Mouse (Mus musculus) liver, embryonic 11.5 days (tissue): ENCODE data around the gene Tsen54. TPM values are rescaled to one million over a fixed set of nuclear protein-coding genes. Genes with fewer than 3 reads are reported as not detected.

Source experiments
- ATAC-seq: fragments of 200-750 bp; cut with Nextera tagmentation; replicated peaks from 2 replicates; pipeline ENCODE4 v1.8.0; 2017; ENCODE audit warnings: moderate number of reproducible peaks, mild to moderate bottlenecking, moderate TSS enrichment, moderate library complexity; ENCODE audit not compliant: low FRiP score
- DNase-seq: peaks from one replicate; pipeline ENCODE4 v3.0.0-alpha.2; 2017; ENCODE audit warnings: low spot score
- H3K27ac ChIP-seq: fragments of 300-500 bp; sonication (generic); 2 replicates; pipeline ENCODE4 v1.5.1; 2014; ENCODE audit warnings: mild to moderate bottlenecking, low read depth, low read length, control low read depth
- H3K27me3 ChIP-seq: fragments of 300-500 bp; sonication (generic); replicated peaks from 2 replicates; pipeline ENCODE4 v1.6.1; 2014; ENCODE audit warnings: low read length, mixed read lengths; ENCODE audit not compliant: control insufficient read depth, insufficient read depth
- H3K36me3 ChIP-seq: fragments of 300-500 bp; sonication (generic); 2 replicates; pipeline ENCODE4 v1.6.1; 2014; ENCODE audit warnings: mild to moderate bottlenecking, low read length, moderate library complexity, mixed read lengths; ENCODE audit not compliant: control insufficient read depth, insufficient read depth
- H3K4me1 ChIP-seq: fragments of 300-500 bp; sonication (generic); replicated peaks from 2 replicates; pipeline ENCODE4 v1.6.1; 2014; ENCODE audit warnings: low read length, mixed read lengths; ENCODE audit not compliant: control insufficient read depth, insufficient read depth
- H3K4me2 ChIP-seq: fragments of 300-500 bp; sonication (generic); 2 replicates; pipeline ENCODE4 v1.6.1; 2014; ENCODE audit warnings: mild to moderate bottlenecking, control low read depth, moderate library complexity
- H3K4me3 ChIP-seq: fragments of 300-500 bp; sonication (generic); 2 replicates; pipeline ENCODE4 v1.5.1; 2014; ENCODE audit warnings: low read depth, low read length, control low read depth
- H3K9ac ChIP-seq: fragments of 300-500 bp; sonication (generic); 2 replicates; pipeline ENCODE4 v1.6.1; 2014; ENCODE audit warnings: low read depth, low read length, control low read depth
- H3K9me3 ChIP-seq: fragments of 300-500 bp; sonication (generic); 2 replicates; pipeline ENCODE4 v1.6.1; 2016; ENCODE audit warnings: low read length, inconsistent platforms, mixed read lengths; ENCODE audit not compliant: control insufficient read depth
- WGBS: fragments of 180-500 bp; shearing (Covaris S2); extraction: QIAGEN DNeasy Blood & Tissue Kit; methylation state at CpG from one replicate; pipeline ENCODE4 v1.1.7; 2014; 5-methylcytosine and 5-hydroxymethylcytosine counted together
- polyA plus RNA-seq: library from polyadenylated mRNA; unstranded; fragments of >200 nt; fragmentation: Nextera tagmentation; extraction: Ambion mirVana; gene quantifications from 2 replicates; pipeline ENCODE4 v1.2.1, GENCODE M21; 2014

The Tsen54 gene
- polyA plus RNA-seq, 1 experiment from 2014 or later, result 36.4 TPM

GRCm38 (mm10) chr11:115796898-115797297 lies 17.6 kb upstream of the Tsen54 start:
- ATAC-seq (no peak), DNase-seq (no peak)
- no peaks in the 10 kb centered on the region for H3K27me3 ChIP-seq
- no peaks in the 10 kb centered on the region for H3K9me3 ChIP-seq
- no peak overlapping the region for H3K4me3 ChIP-seq
- no peaks in the 10 kb centered on the region for H3K4me1 ChIP-seq
- no peak overlapping the region for H3K27ac ChIP-seq
- H3K9ac ChIP-seq, result no peak overlapping the region
- 75% methylated on average over 15 of the region's 15 CpGs for WGBS
- peaks cover 53% of the 10 kb centered on the region for H3K36me3 ChIP-seq
- no peak overlapping the region for H3K4me2 ChIP-seq

- DNase-seq, result no peak
- H3K4me1 ChIP-seq, result no peaks in the 10 kb centered on the region
- H3K27me3 ChIP-seq, result no peaks in the 10 kb centered on the region
- no peaks in the 10 kb centered on the region for H3K9me3 ChIP-seq
- no peak overlapping the region for H3K9ac ChIP-seq
- no peak overlapping the region for H3K4me3 ChIP-seq
- 92% methylated on average over 9 of the region's 9 CpGs for WGBS
- no peak overlapping the region for H3K27ac ChIP-seq
- no peak for ATAC-seq
- H3K4me2 ChIP-seq, result no peak overlapping the region
- peaks cover 56% of the 10 kb centered on the region for H3K36me3 ChIP-seq
These were observed 16.9 kb upstream of the Tsen54 start for GRCm38 (mm10) chr11:115797665-115798064.

GRCm38 (mm10) chr11:115800981-115801380 lies 13.5 kb upstream of the Tsen54 start:
- Histone ChIP-seq H3K9ac (no peak overlapping the region), H3K4me2 (no peak overlapping the region), H3K4me1 (peaks cover 7% of the 10 kb centered on the region), H3K27ac (no peak overlapping the region), H3K27me3 (no peaks in the 10 kb centered on the region), H3K4me3 (no peak overlapping the region), H3K36me3 (peaks cover 57% of the 10 kb centered on the region), H3K9me3 (no peaks in the 10 kb centered on the region)
- no peak for ATAC-seq
- no peak for DNase-seq
- 93% methylated on average over 18 of the region's 18 CpGs for WGBS

- Histone ChIP-seq H3K4me2 (no peak overlapping the region; the same call in 1 of the 2 replicates), H3K9me3 (no peaks in the 10 kb centered on the region), H3K36me3 (peaks cover 65% of the 10 kb centered on the region), H3K4me3 (no peak overlapping the region), H3K9ac (no peak overlapping the region), H3K4me1 (peaks cover 29% of the 10 kb centered on the region), H3K27me3 (no peaks in the 10 kb centered on the region), H3K27ac (no peak overlapping the region)
- DNase-seq, result no peak
- WGBS, result 92% methylated on average over 24 of the region's 24 CpGs
- ATAC-seq, result no peak
These were observed 11.3 kb upstream of the Tsen54 start for GRCm38 (mm10) chr11:115803072-115803709.

- Histone ChIP-seq H3K4me3 (peak overlapping the region; percentile 41), H3K36me3 (peaks cover 56% of the 10 kb centered on the region), H3K4me1 (peaks cover 47% of the 10 kb centered on the region), H3K9ac (peak overlapping the region; percentile 61), H3K9me3 (no peaks in the 10 kb centered on the region), H3K27me3 (no peaks in the 10 kb centered on the region), H3K4me2 (peak overlapping the region; percentile 60), H3K27ac (peak overlapping the region; percentile 93)
- WGBS, result 50% methylated on average over 7 of the region's 7 CpGs
- ATAC-seq (peak; percentile 93), DNase-seq (no peak)
These were observed 9.5 kb upstream of the Tsen54 start for GRCm38 (mm10) chr11:115805005-115805404.

GRCm38 (mm10) chr11:115806154-115806553 lies 8.4 kb upstream of the Tsen54 start:
- no peaks in the 10 kb centered on the region for H3K9me3 ChIP-seq
- no peak overlapping the region for H3K9ac ChIP-seq
- H3K27me3 ChIP-seq, result no peaks in the 10 kb centered on the region
- no peak overlapping the region; the same call in 1 of the 2 replicates for H3K27ac ChIP-seq
- DNase-seq, result no peak
- 92% methylated on average over 10 of the region's 10 CpGs for WGBS
- H3K4me1 ChIP-seq, result peaks cover 58% of the 10 kb centered on the region
- H3K4me3 ChIP-seq, result no peak overlapping the region
- ATAC-seq, result no peak
- H3K36me3 ChIP-seq, result peaks cover 49% of the 10 kb centered on the region
- no peak overlapping the region for H3K4me2 ChIP-seq

- Histone ChIP-seq H3K36me3 (peaks cover 39% of the 10 kb centered on the region), H3K9me3 (no peaks in the 10 kb centered on the region), H3K4me3 (no peak overlapping the region), H3K4me1 (peaks cover 61% of the 10 kb centered on the region), H3K27ac (no peak overlapping the region), H3K27me3 (no peaks in the 10 kb centered on the region), H3K4me2 (no peak overlapping the region), H3K9ac (no peak overlapping the region)
- ATAC-seq, result no peak
- no peak for DNase-seq
- 92% methylated on average over 6 of the region's 6 CpGs for WGBS
These were observed 7.2 kb upstream of the Tsen54 start for GRCm38 (mm10) chr11:115807306-115807705.

GRCm38 (mm10) chr11:115807971-115808370 lies 6.6 kb upstream of the Tsen54 start:
- WGBS, result 87% methylated on average over 11 of the region's 11 CpGs
- Histone ChIP-seq H3K4me2 (no peak overlapping the region), H3K27ac (no peak overlapping the region), H3K4me3 (no peak overlapping the region), H3K27me3 (no peaks in the 10 kb centered on the region), H3K4me1 (peaks cover 65% of the 10 kb centered on the region), H3K9ac (no peak overlapping the region), H3K9me3 (no peaks in the 10 kb centered on the region), H3K36me3 (peaks cover 33% of the 10 kb centered on the region)
- ATAC-seq, result no peak
- DNase-seq, result no peak

GRCm38 (mm10) chr11:115808696-115809310 lies 5.7 kb upstream of the Tsen54 start:
- peaks cover 65% of the 10 kb centered on the region for H3K4me1 ChIP-seq
- no peaks in the 10 kb centered on the region for H3K27me3 ChIP-seq
- H3K9ac ChIP-seq, result peak overlapping the region; percentile 32
- peaks cover 24% of the 10 kb centered on the region for H3K36me3 ChIP-seq
- peak overlapping the region; percentile 53 for H3K27ac ChIP-seq
- no peak overlapping the region for H3K4me3 ChIP-seq
- WGBS, result 43% methylated on average over 10 of the region's 10 CpGs
- no peak for ATAC-seq
- H3K4me2 ChIP-seq, result peak overlapping the region; percentile 45
- no peak for DNase-seq
- H3K9me3 ChIP-seq, result no peaks in the 10 kb centered on the region
